Comparison of ENCODE assay signal across 11 mouse cellular contexts in genomic region chr1:51216292-51217050, GRCm38 (mm10).
DNase-seq lines count a peak whose midpoint lies in the region; ATAC-seq and TF ChIP-seq lines count a peak whose summit lies in the region.
"Had no signal": no experiment of that assay in that cellular context is flagged by ENCODE, and none has a peak within 500 bp of the region (broad histone marks: within the 10 kb centered on the region; RNA-seq: fewer than 3 reads in every experiment).

No protein-coding gene starts in this region.

- WGBS in forebrain, embryonic 16.5 days: 10% methylated on average over 5 of the region's 5 CpGs
- 45% methylated on average over 5 of the region's 5 CpGs for WGBS in midbrain, postnatal 0 days

- no peak for TF ChIP-seq CTCF in midbrain, postnatal 0 days (IDR thresholded peaks at IDR 0.05)

- no peak overlapping the region for H3K9ac ChIP-seq in forebrain, embryonic 16.5 days (replicated peaks; ENCODE audit: low read depth, low read length)
- no peak overlapping the region for H3K9ac ChIP-seq in midbrain, postnatal 0 days (replicated peaks; ENCODE audit: low read length, poor library complexity, severe bottlenecking)
- H3K9ac ChIP-seq: liver, embryonic 12.5 days had no signal

- ATAC-seq in forebrain, embryonic 16.5 days: peak; percentile 97
- ATAC-seq in midbrain, postnatal 0 days (ENCODE audit: low FRiP score): peak; percentile 71
- no peak for ATAC-seq in granulocyte monocyte progenitor cell, adult 5-6 weeks (replicated peaks; ENCODE audit: poor library complexity, severe bottlenecking)
- ATAC-seq: liver, embryonic 12.5 days had no signal

- no peaks in the 10 kb centered on the region for H3K27me3 ChIP-seq in forebrain, embryonic 16.5 days (replicated peaks; ENCODE audit: control insufficient read depth, insufficient read depth, low read length)
- no peaks in the 10 kb centered on the region for H3K27me3 ChIP-seq in midbrain, postnatal 0 days (ENCODE audit: insufficient read depth, low read length)
- H3K27me3 ChIP-seq: liver, embryonic 12.5 days had no signal

- H3K9me3 ChIP-seq in forebrain, embryonic 16.5 days (ENCODE audit: control insufficient read depth, low read length): no peaks in the 10 kb centered on the region
- no peaks in the 10 kb centered on the region for H3K9me3 ChIP-seq in midbrain, postnatal 0 days (ENCODE audit: low read length)
- H3K9me3 ChIP-seq: liver, embryonic 12.5 days had no signal

- DNase-seq in adrenal gland, adult 2 months: peak; percentile 18
- no peak for DNase-seq in adrenal gland, adult 18-20 months (ENCODE audit: low spot score in 2 of 2)
- DNase-seq in kidney, adult 9 months: peak; percentile 3
- DNase-seq in kidney, postnatal 14 days: no peak
- peak; percentile 73 for DNase-seq in midbrain, postnatal 0 days (ENCODE audit: low spot score)
- no peak for DNase-seq in spleen, postnatal 4 days (ENCODE audit: low spot score in 2 of 2)
- DNase-seq: kidney, adult 11 months had no signal

- no peak overlapping the region for H3K4me2 ChIP-seq in forebrain, embryonic 16.5 days (ENCODE audit: low read length)
- no peak overlapping the region for H3K4me2 ChIP-seq in midbrain, postnatal 0 days (ENCODE audit: low read depth, low read length, poor library complexity, severe bottlenecking)
- H3K4me2 ChIP-seq: liver, embryonic 12.5 days had no signal

- no peak overlapping the region for H3K4me3 ChIP-seq in forebrain, embryonic 16.5 days (replicated peaks; ENCODE audit: low read length)
- H3K4me3 ChIP-seq in midbrain, postnatal 0 days (ENCODE audit: low read depth, low read length): no peak overlapping the region
- H3K4me3 ChIP-seq: erythroblast, embryonic 14.5 days; liver, embryonic 12.5 days had no signal

- peaks cover 17% of the 10 kb centered on the region for H3K4me1 ChIP-seq in forebrain, embryonic 16.5 days (replicated peaks; ENCODE audit: control insufficient read depth, insufficient read depth, low read length)
- peaks cover 6% of the 10 kb centered on the region; the same call in 1 of the 2 replicates for H3K4me1 ChIP-seq in midbrain, postnatal 0 days (ENCODE audit: insufficient read depth, low read length)
- H3K4me1 ChIP-seq: liver, embryonic 12.5 days had no signal

- no peaks in the 10 kb centered on the region for H3K36me3 ChIP-seq in forebrain, embryonic 16.5 days (ENCODE audit: control insufficient read depth, insufficient read depth)
- no peaks in the 10 kb centered on the region for H3K36me3 ChIP-seq in midbrain, postnatal 0 days (ENCODE audit: insufficient read depth, low read length)
- H3K36me3 ChIP-seq: liver, embryonic 12.5 days had no signal

- peak overlapping the region; percentile 43 for H3K27ac ChIP-seq in forebrain, embryonic 16.5 days (ENCODE audit: low read length)
- H3K27ac ChIP-seq in midbrain, postnatal 0 days (ENCODE audit: low read depth, low read length): no peak overlapping the region
- H3K27ac ChIP-seq: liver, embryonic 12.5 days had no signal

Comparison
In these comparisons a context has a peak if more than half of its experiments do, and no peak if none do; other contexts are left out.
1. DNase-seq: peak in adrenal gland, adult 2 months (single experiment), kidney, adult 9 months (single experiment) and midbrain, postnatal 0 days (single experiment); none in adrenal gland, adult 18-20 months (0 of 2), kidney, postnatal 14 days (single experiment) and spleen, postnatal 4 days (0 of 2).